Mouse (Mus musculus) kidney, postnatal 14 days (tissue): ENCODE measurements around the gene Pum3.
A peak's percentile ranks its signal among the peaks of the same experiment; 100 is the strongest.

Source experiments
- DNase-seq: peaks from one replicate; pipeline ENCODE4 v3.0.0; 2022; ENCODE audit warnings: mixed read lengths

Gene Pum3

GRCm38 (mm10) chr19:27429745-27430251 is at the start of gene Pum3:
Gene Pum3 (minus strand): TSS chr19:27429825.
- peak; percentile 99 for DNase-seq

DNA sequence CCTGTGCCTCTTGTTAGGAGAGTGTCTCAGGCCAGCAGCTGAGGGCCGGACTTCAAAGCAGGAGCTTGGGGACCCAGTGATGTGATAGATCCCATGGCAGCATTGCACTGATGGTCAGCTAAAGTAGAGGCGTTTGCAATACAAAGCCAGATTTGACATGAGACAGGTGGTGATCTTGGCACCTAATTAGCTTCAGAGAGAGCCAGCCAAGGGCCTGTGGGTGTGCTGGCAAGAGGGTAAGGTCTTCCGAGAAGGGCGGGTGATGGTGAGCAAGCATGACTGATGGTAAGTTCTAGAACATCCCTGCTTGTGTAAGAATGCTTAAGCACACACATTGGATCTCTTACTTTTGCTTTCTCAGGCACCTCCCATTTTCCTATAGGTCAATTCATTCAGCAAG is 37.1 kb upstream of the Pum3 start:
- no peak for DNase-seq

DNA sequence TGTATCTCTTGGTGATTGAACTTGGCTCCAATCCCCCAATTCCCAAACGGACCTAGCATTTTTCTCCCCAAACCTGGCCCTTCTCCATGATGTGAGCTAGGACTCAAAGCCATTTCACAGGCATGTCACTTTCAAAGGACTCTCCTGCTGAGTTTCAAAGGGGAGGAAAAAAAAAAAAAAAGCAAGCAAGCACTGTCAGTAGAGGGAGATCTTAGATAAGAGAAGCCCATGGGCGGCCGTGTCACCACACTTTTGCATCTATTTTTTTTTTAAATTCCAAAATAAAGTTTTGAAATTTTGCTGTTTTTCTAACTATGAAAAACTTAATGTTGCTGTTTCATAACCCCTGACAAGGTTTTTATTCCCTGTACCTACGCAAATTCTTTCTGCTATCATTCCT is 33.0 kb upstream of the Pum3 start:
- no peak for DNase-seq

DNA sequence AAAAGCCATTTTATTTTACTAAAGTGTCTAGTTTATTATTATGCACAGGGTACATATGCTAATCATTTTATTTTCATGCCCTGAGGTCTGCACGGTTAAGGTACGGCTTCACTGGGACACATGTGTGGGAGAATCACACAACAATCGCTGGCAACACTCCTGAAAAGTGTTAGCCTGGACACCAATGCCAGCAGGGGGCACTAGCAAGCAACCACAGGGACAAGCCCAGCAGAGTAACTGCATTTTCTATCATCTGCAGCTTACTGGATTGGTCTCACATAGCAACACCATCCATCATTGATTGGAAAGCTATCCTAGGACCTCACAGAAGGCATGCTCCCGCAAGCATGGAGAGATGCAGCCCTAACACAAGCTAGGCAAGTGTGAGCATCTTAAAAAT is 20.8 kb upstream of the Pum3 start:
- peak; percentile 52 for DNase-seq

DNA sequence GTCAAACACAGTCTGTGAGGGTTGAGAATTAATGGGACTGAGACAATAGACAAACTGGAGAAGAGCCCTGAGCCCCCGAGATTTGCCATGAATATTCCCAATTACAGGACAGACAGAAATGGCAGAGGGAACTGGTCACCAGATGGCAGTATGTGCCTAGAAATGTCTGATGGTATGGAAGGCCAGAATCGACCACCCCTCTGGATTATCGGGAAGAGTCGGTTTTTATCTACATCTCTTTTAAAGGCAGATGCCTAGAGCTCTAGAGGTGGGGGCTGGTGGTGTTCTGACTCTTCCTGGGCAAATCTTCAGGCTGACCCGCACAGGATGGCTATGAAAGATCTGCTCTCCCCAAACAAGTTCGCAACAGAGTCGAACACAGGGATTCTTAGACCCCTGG is 17.9 kb upstream of the Pum3 start:
- peak; percentile 24 for DNase-seq

- DNase-seq, result no peak
Observed at GRCm38 (mm10) chr19:27441106-27441505, 11.5 kb upstream of the Pum3 start.

GRCm38 (mm10) chr19:27437982-27438652 is 8.5 kb upstream of the Pum3 start:
- no peak for DNase-seq

- DNase-seq, result peak; percentile 20
Observed at GRCm38 (mm10) chr19:27430406-27430805, 781 bp upstream of the Pum3 start.

GRCm38 (mm10) chr19:27429281-27429680 is 344 bp downstream of the Pum3 start:
- no peak for DNase-seq

GRCm38 (mm10) chr19:27427865-27428264 is 1.8 kb downstream of the Pum3 start:
- no peak for DNase-seq

DNA sequence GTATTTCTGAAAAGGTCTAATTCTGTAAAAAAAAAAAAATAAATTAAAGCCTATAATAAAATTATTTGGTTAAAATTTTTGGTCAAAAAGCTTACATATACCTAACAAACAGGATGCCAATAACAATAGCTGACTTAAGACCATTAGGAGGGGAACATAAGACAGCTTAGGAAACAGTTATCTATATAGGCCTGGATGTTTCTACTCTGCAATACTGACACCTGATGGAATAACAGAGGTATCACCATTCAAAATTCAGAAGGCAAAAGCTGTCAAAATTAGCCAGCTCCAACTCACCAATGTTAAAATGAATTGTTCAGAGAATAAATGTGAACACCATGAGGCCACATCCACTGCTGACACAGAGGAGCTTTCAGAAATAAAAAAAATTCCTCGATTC is 3.2 kb downstream of the Pum3 start:
- no peak for DNase-seq

- peak; percentile 61 for DNase-seq
Observed at GRCm38 (mm10) chr19:27425656-27426055, 4.0 kb downstream of the Pum3 start.

GRCm38 (mm10) chr19:27417375-27417774 is 12.2 kb downstream of the Pum3 start:
- no peak for DNase-seq

- DNase-seq, result peak; percentile 77
Observed at GRCm38 (mm10) chr19:27416569-27416968, 13.1 kb downstream of the Pum3 start.

GRCm38 (mm10) chr19:27411340-27411739 is 18.3 kb downstream of the Pum3 start:
- DNase-seq, result no peak

DNA sequence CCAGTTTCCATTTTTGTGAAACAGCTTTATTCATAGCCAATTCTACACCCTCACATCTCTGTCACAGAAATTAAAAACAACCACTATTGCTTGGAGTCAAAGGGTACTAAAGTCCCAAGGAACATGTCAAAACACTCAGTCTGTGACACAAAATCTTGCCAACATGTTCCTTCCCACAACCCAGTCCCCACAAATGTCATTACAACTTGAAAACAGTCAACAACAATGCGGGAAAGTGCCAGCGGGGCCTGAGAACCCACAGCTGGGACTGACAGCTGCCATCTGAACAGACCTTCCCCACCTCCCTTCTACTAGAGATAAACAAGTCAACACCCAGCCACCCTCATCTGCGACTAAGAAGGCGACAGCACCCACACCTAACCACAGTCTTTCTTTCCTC is 18.9 kb downstream of the Pum3 start:
- no peak for DNase-seq

GRCm38 (mm10) chr19:27409782-27410181 is 19.8 kb downstream of the Pum3 start:
- no peak for DNase-seq

DNA sequence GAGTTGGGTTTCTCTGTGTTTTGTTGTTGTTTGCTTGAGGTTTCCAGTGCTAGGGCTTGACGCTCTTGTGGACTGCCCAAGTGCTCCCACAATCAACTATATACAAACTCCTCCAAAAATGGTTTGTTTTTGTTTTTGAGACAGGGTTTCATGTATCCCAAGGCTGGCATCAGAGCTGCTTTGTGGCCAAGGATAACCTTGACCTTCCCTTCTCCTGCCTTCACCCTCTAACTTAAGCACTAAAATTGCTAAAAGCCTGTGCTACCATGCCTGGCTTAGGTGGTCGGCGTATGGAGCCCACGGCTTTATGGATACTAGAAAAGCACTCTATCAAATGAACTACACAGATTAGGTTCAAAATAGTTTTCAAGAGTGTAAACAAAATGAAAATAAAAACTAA is 20.4 kb downstream of the Pum3 start:
- no peak for DNase-seq

- DNase-seq, result no peak
Observed at GRCm38 (mm10) chr19:27397797-27398196, 31.8 kb downstream of the Pum3 start.

DNA sequence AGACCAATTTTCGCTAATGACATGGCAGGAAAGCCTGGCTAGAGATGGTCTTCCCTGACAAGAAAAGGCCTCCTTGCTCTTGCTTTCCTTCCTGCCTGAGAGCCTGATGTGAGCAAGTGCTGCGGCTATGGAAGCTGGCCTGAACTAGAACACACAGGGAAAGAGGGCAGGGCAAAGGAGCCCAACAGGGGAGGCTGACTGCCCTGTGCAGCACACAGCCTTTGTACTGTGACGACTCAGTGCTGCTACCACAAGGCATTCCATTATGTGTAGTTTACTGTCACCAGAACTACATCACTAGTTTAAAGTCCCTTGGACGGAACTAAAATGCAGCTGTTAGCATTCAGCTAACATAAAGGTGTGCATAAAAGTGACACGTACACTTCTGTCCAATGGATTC is 32.4 kb downstream of the Pum3 start:
- DNase-seq, result peak; percentile 27

GRCm38 (mm10) chr19:27396719-27397118 is 32.9 kb downstream of the Pum3 start:
- DNase-seq, result no peak

GRCm38 (mm10) chr19:27395936-27396335 is 33.7 kb downstream of the Pum3 start:
- DNase-seq, result peak; percentile 67

DNA sequence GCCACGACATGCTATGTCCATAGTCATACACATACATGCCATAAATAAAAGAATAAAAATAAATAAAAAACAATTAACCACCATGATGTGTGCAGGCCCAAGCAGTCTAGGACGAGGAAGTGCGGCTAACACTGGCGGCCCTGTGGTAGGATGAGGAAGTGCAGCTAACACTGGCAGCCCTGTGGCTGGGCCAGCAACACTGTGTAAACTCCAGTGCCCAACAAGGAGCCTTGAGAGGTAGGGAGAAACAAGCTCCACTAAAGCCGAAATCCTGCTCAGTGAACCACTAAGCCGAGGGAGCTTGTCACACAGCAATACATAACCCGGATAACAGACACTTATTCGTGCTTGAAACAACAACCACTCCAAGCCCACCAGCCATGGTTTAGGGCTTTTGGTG is 34.1 kb downstream of the Pum3 start:
- peak; percentile 65 for DNase-seq

DNA sequence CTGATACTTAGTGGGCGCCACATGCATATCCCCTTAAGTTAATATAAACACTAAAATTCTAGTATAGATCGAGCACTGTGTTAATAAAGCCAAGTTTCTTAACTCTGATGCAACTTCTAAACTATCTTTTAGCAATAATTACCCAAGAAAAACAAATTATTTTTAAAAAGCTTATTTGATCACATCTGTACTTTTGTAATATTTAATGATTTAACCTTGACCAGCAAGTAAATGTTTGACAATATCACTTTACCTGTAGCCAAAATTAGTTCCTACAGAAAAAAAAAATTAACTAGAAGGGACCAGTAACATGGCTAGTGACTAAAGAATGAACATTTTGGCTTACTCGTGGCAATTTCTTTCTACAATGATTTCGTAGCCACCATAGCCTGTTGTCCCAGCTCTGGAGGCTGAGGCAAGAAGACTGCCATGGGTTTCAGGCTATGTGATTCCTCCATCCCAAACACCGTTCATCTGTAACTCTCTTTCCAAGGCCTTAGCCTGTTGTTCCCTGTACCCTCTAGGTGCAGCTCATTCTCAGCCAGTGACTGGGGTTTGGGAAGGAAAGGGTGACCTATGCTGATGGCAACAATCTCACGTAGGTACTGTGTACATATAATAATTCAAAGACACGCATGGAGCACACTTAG is 35.2 kb downstream of the Pum3 start:
- no peak for DNase-seq

GRCm38 (mm10) chr19:27392431-27392830 is 37.2 kb downstream of the Pum3 start:
- no peak for DNase-seq
